Mouse (Mus musculus) spleen, adult 12 weeks (tissue): ENCODE data around the gene Hjurp.

Experiments used
- DNase-seq: peaks from one replicate; pipeline ENCODE4 v3.0.0; 2022; ENCODE audit warnings: low spot score

Gene Hjurp

DNA sequence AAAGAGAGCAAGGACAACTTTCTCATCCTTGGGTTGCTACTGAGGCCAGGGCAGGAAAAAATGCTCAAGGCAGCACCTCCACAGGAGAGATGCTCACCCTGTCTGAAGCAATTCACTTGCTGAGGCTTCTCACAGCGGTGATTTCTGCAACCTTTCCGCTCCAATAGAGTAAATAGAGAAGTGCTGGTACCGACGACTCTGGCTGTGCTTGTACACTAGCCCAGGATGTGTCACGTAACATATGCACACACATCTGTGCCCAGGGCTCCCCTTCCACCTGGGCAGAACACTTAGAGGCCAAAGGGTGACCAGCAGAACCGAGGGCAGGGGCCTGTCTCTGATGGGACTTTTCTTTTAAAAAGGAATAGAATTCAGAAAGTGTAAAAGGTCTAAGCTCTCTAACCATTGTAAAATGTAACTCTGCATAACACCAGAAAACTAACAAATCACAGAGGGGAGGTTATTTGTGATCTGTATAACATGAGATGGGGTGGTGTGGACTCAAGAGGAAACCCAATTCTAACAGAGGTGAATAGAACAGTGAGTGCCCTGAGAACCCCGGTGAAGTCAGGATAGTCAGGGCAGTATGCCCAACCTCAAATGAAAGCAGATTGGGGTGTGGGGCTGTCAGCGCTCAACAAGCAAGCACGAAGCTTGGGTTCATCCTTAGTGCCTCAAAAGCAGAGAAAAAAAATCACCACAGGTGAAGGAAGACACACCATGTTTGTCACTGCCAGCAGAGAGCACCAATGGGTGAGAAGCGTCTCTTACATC lies 16.6 kb downstream of the Hjurp start:
- DNase-seq = no peak

DNA sequence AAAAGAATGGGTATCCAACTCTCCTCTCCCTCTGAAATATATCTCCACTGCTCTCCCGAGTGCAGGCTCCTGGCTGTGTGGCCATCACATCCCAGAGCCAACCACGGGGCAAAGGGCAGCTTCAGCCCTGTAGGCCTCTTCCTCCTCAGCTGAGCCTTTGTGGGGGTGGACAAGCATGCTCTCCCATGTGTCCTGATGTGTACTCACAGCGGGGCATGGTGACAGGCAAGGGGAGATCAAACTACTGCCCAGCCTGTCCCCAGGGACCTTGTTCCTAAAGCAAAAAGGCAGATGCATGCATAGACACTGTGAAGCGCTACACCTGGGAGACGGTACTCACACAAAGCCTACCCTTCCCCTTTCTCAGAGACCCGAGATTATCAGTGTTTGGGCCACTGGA lies 17.3 kb downstream of the Hjurp start:
- no peak for DNase-seq

DNA sequence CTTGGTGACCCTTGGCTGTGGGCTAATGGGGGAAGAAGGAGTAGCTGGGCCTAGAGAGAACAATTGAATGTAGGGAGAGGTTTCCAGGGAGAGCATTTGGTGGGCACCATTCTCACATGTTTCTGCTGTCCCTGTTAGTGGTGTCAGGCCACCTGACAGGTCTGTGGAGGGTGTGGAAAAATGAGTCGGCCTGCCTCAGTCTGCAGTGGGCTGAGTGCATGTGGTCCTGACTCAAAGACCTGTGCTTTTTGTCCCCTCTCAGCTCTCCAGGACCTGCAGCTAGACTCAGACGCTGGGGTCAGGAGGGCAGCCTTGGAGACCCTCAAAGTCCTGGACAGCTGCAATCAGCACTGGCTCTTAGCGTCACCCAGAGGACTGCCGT lies 17.8 kb downstream of the Hjurp start:
- no peak for DNase-seq

GRCm38 (mm10) chr1:88258881-88259642 lies 18.4 kb downstream of the Hjurp start:
- DNase-seq = no peak

GRCm38 (mm10) chr1:88258361-88258760 lies 19.1 kb downstream of the Hjurp start:
- no peak for DNase-seq

- no peak for DNase-seq
These were observed 19.8 kb downstream of the Hjurp start for GRCm38 (mm10) chr1:88257681-88258080.

GRCm38 (mm10) chr1:88256886-88257663 lies 20.4 kb downstream of the Hjurp start:
- no peak for DNase-seq

- no peak for DNase-seq
These were observed 21.3 kb downstream of the Hjurp start for GRCm38 (mm10) chr1:88255989-88256754.

DNA sequence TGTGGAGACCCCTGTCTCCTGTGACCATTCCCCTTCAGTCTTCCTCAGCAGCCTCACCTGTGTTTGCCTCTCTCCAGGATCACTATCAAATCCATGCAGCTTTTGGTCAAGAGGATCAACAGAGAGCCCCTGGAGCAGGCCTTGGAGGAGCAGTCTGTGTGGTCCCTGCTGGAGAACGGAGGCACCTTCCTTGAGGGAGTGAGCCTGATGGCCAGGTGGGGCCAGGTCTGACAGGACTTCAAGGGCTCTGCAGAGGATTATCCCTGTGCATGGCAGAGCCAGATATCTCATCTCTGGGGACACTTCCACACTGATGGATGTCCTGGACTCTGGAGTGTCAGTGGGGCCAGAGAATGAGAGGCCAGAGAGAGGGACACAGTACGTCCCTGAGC lies 22.0 kb downstream of the Hjurp start:
- no peak for DNase-seq

GRCm38 (mm10) chr1:88254793-88255465 lies 22.5 kb downstream of the Hjurp start:
- no peak for DNase-seq

DNA sequence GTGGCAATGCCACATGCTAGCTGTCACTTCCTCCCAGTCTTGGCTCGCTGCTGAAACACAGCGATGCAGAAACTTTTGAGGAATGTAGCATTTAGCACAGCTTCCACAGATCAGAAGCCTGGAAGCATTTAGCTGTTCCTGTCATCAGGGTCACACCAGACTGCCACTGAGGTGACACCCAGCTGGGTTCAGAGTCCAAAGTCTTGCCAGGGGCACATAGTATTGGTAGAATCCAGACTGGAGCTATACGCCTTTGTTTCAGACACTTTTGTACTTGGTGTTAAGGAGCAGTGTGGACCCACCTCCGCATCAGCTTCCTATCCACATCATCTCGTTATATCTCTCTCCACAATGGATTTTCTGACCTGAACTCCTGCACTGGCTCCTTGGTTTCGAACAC lies 23.9 kb downstream of the Hjurp start:
- DNase-seq = no peak

GRCm38 (mm10) chr1:88253106-88253505 lies 24.3 kb downstream of the Hjurp start:
- no peak for DNase-seq

DNA sequence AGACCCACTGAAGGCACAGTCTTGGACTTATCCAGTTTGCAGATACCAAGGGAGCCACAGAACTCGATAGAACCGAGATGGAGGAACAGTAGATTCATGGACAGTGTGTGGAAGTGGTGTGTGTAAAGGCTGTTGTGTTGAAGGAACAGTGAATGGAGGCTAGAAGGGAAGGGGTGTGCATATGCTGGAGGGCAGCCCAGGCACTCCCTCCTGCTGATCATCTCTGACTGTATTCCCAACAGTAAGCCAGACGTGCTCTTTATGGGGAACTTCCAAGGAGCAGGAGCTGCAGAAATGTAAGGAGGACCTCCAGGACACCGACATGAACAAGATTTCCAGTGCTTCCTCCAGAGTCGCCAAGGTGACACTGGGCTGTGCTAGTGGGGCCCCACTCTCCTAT lies 27.4 kb downstream of the Hjurp start:
- no peak for DNase-seq

GRCm38 (mm10) chr1:88249596-88249995 lies 27.8 kb downstream of the Hjurp start:
- no peak for DNase-seq

DNA sequence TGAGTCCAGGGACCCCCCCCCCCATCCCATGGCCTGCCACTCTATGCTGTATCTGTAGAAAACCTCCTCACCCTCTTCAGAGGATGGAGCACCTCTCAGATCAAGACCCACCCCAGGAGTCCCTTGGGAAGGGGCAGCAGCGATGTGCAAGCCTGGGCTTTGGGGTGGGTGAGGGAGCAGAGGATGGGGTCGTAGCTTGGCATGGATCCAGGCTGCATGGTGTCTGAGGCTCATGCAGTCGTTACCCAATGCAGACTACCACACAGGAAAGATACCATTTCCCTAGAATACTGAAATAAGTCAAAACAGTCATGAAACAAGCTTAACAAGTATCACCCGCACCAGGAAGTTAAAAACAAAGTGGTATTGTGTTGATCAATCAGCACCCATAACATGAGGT lies 28.8 kb downstream of the Hjurp start:
- DNase-seq = no peak

DNA sequence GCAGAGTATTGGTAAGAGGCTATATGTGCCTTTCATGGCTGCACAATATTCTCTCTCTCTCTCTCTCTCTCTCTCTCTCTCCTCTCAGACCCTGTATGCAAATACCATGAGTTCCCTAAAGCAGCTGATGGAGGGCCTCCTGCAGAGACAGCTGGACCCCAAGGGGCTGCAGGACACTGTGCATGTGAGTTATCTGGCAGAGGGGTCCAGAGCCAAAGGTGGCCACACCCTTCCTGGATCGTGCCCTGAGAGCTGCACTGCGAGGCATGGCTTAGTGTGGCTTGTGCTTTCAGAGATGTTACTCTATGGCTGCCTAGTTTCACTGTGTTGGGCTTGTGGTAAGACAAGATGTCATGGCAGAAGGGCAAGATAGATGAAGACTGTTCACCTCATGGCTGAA lies 29.8 kb downstream of the Hjurp start:
- no peak for DNase-seq

GRCm38 (mm10) chr1:88246386-88246785 lies 31.0 kb downstream of the Hjurp start:
- no peak for DNase-seq

DNA sequence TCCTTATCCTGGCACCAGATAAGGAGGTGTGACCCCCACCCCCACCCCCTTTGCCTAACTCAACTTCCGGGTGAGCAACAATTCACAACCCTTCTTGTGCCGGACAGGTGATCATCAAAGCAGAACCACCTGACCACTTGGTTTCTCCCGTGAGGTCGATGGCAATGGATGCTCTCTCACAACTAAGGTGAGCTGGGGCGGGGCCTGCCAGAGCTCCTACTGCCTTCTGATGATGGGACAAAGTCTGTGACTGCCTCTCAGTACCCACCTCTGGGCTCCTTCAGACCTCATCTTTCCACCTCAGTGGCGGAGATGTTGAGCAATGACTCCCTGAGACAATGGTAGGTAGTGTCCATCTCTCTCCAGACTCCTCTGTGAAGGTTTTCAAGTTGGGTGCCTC lies 31.6 kb downstream of the Hjurp start:
- no peak for DNase-seq

GRCm38 (mm10) chr1:88243861-88244260 lies 33.6 kb downstream of the Hjurp start:
- no peak for DNase-seq

DNA sequence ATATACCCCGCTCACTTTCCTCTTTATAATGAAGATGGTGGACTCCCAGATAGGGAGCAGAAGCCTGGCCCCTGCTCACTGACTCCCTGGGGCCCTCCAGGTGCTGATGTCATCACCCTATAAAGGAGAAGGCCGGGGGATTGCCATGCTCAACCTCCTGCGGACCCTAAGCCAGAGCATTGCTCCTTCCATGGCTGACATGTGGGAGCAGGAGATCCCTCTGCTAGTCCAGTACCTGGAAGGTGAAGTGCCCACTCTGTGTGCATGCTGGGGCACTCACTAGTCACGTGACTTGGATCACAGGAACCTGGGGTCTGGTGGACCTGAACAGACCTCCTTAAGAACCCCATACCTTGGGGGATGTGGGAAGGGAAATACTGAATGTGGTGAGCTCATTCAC lies 36.9 kb downstream of the Hjurp start:
- no peak for DNase-seq

DNA sequence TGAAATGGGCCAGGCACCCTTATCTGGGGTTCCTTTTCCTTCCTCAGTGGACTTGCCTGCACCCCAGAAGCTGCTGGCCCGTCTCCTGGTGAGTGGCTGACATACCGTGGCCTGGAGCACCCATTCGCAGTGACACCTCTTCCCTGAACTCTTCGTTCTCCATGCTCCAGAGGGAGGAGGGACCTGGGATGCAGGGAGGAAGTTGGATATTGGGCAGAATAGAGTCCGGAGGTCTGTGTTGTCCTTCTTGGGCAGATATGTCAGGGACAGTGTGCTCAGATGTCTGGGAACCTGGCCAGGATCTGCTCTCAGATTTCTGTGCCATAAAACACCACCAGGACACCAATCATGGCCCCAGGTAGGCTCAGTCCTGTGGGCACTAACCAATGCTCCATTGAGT lies 37.4 kb downstream of the Hjurp start:
- DNase-seq = no peak

DNA sequence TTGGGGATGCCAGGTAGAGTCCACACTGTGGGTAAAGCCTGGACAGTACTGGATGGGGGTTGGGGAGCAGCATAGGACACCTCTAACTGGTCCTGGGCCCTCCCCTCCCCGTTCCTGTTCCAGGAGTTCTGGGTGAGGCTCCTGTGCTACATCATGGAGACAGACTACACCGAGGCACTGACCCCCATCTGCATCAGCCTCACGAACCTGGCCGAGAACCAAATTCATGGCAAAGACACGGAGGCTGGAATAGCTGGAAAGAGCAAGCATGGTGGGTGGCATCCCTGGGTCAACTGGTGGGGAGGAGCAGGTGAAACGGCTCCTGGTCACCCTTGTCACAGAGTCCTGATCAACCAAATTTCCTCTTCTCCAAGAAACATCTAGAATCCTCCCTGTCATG lies 38.7 kb downstream of the Hjurp start:
- DNase-seq = no peak
